Mouse (Mus musculus): Measurements from ENCODE around the gene Lpcat2b. TPM values are rescaled to one million over a fixed set of nuclear protein-coding genes. Genes with fewer than 3 reads are reported as not detected.
"Not testable (repeated sequence)": the region's sequence is repeated elsewhere in the genome, so short reads cannot be mapped to it uniquely, and the experiment has no call there.

The Lpcat2b gene
- not detected for total RNA-seq (2021)
- long read RNA-seq, experiment 1, result 0 reads
- long read RNA-seq, experiment 2, result 0 reads

DNA sequence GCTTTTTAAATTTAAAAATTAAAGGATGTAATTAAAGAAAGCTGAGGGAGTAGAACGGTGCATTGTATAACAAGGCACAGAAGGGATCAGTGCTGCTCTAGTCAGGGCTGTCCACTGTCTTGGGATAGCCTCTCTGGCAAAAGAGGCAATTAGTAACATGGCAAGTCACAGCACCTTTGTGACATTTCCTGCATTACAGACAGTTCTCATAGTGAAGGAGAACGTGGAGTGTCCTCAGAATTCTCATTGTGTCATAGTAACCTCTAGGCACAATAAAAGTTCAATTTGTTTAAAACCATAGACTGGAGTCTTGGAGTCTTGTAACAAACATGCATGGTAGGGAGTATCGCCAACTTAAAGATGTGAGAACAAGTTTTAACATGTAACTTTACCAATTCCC is at the start of gene Lpcat2b:
TSS of gene Lpcat2b (plus strand) at position 301 of the 400 bp plus-strand sequence.
- no peak for DNase-seq (ENCODE audit: low spot score)

DNA sequence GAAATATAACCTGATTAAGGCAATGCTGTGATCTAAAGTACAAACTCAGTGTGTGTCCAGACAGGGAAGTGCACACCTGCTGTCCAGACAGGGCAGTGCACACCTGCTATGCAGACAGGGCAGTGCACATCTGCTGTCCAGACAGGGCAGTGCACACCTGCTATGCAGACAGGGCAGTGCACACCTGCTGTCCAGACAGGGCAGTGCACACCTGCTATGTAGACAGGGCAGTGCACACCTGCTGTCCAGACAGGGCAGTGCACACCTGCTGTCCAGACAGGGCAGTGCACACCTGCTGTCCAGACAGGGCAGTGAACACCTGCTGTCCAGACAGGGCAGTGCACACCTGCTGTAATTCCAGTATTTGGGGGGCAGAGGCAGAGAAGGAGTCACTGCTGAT is 44.9 kb upstream of the Lpcat2b start:
- DNase-seq (ENCODE audit: low spot score), result not testable (repeated sequence)

DNA sequence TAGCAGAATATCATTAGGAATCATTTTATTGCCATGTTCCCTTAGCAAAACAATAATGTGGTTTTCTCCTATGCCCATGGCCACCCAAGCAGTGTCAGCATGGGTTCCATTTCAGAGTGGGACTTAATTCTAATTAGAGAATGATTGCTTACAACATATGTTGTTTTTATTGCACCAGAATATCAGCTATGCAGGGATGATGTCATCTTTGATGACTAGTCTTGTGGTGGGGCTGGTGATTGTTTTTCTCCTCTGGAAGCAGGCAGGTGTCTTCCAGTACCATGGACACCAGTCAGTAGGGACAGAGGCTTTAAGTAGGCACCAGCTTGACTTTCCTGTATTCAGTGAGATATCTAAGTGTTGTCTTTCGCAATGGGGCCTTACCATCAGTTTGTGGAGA is 43.6 kb upstream of the Lpcat2b start:
- DNase-seq (ENCODE audit: low spot score), result no peak

GRCm38 (mm10) chr5:107389373-107389772 is 42.0 kb upstream of the Lpcat2b start:
- DNase-seq (ENCODE audit: low spot score), result no peak

- DNase-seq (ENCODE audit: low spot score), result no peak
Measured at GRCm38 (mm10) chr5:107394437-107394836, 36.9 kb upstream of the Lpcat2b start.

DNA sequence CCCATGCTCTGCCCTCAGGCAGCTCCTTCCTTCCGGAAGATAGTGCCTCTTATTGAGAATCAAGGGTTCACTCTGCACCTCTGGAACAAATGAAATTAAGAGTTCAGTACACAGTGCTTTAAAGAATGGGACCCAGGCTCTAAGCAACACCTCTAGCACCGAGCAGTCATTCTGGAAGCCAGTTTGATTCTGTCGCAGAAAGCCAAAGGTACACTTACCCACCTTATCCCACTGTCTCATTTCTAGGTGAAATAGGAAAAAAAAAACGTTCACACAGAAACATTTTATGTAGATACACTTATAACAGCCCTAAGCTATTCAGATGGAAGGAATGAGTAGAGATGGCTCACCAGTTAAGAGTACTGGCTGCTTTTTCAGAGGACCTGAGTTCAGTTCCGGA is 28.9 kb upstream of the Lpcat2b start, which contains the start of gene Ephx4:
TSS of gene Ephx4 (plus strand) at position 301 of the 400 bp plus-strand sequence.
- no peak for DNase-seq (ENCODE audit: low spot score)

GRCm38 (mm10) chr5:107403011-107403946 is 28.1 kb upstream of the Lpcat2b start:
- no peak for DNase-seq (ENCODE audit: low spot score)

GRCm38 (mm10) chr5:107403947-107404684 is 27.2 kb upstream of the Lpcat2b start:
- DNase-seq (ENCODE audit: low spot score), result no peak

DNA sequence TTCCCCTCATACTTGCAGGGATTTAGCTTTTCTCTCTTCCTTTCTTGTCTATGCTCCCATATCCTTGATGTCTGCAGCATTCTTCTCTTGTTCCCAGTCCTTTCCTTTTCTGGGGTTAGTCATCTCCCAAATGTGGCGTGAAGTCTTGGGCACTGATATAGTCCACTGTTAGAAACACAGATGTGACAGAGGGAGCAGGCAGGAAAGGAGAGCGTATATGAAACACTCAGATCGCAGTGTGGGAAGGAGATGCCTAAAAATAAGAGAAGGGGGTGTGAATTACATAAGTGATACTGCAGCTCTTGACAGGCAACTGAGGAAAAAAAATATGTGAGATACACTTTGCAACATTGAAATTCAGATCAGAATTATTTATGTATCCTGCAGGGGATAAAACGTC is 26.0 kb upstream of the Lpcat2b start:
- no peak for DNase-seq (ENCODE audit: low spot score)

GRCm38 (mm10) chr5:107410305-107410704 is 21.0 kb upstream of the Lpcat2b start:
- no peak for DNase-seq (ENCODE audit: low spot score)

DNA sequence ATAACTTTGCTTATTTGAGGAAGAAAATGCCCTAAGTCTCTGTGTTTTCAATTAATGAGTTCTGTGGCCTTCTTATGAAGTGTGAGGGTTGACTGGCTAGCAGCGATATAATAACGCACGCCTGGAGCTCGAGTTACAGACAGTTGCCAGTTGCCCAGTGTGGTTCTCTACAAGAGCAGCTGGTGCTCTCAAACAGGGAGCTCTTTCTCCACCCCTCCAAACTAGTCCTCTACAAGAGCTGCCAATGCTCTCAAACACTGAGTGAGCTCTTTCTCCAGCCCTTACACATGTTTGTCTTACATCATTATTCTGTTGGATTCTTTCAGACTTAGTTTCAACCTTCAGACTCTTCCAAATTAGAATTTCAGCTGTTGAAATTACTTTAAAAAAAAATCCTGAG is 20.0 kb upstream of the Lpcat2b start:
- DNase-seq (ENCODE audit: low spot score), result peak; percentile 20

- DNase-seq (ENCODE audit: low spot score), result no peak
Measured at GRCm38 (mm10) chr5:107412285-107412684, 19.1 kb upstream of the Lpcat2b start.

DNA sequence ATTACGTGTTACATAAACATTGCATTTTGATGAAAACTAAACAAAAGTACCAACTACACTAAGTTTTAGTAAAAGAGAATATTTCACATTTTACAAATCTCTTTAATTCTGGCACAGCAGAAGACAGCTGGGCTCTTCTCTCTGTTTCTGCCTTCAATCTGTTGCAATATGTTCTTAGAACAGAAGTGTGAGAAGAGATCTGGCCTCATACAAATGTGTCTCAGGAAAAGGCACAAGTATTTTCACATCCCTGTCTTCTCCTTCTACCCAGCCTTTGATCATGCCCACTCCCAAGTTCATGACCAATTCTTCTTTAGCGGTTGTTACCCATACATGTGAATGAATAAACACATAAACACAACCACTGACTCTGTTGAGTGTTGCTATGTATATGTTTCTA is 16.3 kb upstream of the Lpcat2b start:
- DNase-seq (ENCODE audit: low spot score), result no peak

GRCm38 (mm10) chr5:107421676-107422075 is 9.7 kb upstream of the Lpcat2b start:
- DNase-seq (ENCODE audit: low spot score), result no peak

DNA sequence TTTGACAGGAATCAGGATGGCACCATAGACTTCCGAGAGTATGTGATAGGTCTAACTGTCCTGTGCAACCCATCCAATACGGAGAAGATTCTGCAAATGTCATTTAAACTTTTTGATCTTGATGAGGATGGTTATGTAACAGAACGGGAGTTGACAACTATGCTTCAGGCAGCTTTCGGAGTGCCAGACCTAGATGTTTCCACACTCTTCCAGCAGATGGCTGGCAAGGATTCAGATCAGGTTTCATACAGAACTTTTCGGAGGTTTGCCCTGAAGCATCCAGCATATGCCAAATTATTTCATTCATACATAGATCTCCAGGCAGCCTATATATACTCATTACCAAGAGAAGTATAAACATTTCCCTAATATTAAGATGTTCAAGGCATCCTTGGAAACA is 2.7 kb downstream of the Lpcat2b start:
- DNase-seq (ENCODE audit: low spot score), result no peak

DNA sequence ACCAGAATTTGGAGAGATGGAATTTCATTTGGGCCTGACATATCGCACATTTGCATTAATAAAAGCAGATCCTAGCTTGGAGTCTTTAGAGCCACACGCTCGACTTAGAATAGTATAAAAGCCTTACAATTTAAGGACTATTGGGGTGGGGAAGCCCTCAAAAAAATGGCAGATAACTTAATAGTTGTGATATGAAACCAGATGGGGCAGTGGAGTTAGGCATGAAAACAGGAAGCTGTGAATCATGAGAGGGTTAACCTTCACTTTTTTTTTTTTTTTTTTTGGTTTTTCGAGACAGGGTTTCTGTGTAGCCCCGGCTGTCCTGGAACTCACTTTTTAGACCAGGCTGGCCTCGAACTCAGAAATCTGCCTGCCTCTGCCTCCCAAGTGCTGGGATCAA is 4.8 kb downstream of the Lpcat2b start:
- DNase-seq (ENCODE audit: low spot score), result no peak

DNA sequence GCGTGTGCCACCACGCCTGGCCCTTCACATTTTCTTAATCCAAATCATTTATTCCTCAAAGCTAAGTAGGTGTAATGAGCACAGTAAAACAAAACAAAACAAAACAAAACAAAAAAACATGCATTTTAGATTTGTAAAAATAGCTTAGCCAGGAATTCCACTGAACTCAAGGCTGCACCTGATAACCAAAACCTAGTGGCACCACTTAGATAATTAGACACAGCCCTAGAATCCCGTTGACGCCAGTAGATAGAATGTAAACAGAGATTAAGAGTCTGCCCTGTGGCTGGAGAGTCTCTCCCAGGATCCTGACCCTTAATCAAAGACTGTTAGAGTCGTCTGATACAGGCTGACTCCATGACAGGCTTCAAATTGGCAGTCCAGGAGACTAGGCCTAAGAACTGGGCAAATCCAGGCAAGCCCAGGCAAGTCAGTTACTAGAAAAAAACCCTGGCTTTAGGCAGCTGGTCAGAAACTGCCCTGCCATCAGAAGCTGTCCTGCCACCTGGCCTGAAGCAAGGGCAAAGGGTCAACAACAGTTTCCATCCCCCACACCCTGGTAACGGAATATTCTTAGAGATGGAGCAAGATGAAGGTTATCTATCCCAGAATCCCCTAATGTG is 5.3 kb downstream of the Lpcat2b start:
- DNase-seq (ENCODE audit: low spot score), result no peak

DNA sequence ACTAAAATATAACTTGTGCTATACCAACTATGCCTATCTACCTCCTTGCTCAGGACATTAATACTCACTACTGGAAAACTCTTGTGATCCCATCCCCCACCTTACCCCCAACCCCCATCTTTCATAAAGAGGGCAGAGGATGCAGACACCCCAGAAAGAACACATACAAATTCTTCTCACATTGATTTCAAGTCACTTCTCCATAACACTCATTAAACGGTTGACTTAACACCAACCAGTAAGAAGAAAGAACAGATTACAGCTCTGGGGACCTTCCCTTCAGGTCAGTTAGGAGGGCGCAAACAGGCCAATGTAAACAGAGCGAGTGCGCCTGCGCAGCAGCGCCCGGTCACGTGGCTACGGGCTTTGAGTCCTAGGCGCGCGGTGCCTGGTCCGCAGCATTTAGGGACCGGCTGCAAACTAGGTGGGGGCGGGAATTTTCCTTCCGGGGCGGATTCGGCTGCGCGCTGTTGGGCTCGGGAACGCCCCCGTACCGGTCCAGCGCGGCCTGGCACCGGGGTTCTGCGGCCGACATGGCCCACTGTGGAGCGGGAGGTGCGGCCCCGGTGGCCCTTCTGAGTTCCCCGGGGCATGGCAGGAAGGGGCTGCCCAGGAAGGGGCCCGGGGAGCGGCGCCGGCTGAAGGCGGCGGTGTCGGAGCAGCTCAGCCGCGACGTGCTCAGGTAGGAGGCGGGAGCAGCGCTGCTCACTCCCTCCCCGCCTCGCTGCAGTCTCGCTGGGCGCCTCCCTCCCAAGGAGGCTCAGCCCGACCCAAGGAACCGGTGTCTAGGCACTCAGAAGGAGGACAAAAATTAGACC is 6.3 kb downstream of the Lpcat2b start, which contains the start of gene Btbd8:
TSS of gene Btbd8 (plus strand) at position 534 of the 818 bp plus-strand sequence.
- DNase-seq (ENCODE audit: low spot score), result peak; percentile 95

GRCm38 (mm10) chr5:107438353-107438752 is 7.0 kb downstream of the Lpcat2b start:
- DNase-seq (ENCODE audit: low spot score), result no peak

DNA sequence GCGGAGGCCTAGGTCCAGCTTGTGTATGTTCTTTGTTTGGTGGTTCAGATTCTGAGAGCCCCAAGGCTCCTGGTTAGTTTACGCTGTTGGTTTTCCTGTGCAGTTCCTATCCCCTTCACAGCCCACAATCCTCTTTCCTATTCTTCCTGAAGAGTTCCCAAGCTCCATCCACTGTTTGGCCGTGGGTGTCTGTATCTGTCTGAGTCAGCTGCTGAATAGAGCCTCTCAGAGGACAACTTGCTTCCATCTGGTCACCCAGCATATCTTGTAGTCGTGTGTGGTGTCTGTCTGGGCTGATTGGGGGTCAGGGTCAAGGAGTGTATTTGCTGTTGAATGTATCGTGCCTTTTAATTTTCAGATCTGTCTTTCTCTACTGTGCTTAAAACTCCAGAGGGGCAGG is 10.5 kb downstream of the Lpcat2b start:
- no peak for DNase-seq (ENCODE audit: low spot score)

GRCm38 (mm10) chr5:107444251-107444650 is 12.9 kb downstream of the Lpcat2b start:
- DNase-seq (ENCODE audit: low spot score), result no peak

All from gastrocnemius, adult 18-20 months (tissue).